Mouse (Mus musculus): ENCODE data around the gene Ttll10. TPM values are rescaled to one million over a fixed set of nuclear protein-coding genes. Genes with fewer than 3 reads are reported as not detected.

The Ttll10 gene
- polyA plus RNA-seq, 1 experiment = 0.10 TPM

DNA sequence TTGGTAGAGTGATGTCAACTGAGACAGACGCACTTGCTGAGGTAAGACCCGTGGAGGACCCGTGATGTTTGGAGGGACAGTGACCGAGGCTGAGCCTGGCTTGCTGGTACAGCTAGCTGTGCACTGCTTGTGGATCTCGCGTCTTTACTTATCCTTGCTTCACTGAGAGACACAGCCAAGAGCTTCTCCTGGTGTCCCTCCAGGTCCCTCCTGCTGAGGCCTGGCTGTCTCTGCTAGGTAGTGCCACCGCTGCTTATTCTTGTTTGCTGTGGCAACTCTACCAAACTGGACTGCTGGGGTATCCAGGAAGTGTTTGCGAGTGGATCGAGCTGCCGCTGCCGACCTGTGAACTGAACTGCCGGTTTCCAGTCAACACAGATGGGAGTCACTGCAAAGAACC is 39.4 kb downstream of the Ttll10 start:
- Histone ChIP-seq H3K4me1 (ENCODE audit: control insufficient read depth, insufficient read depth, low read length) (no peaks in the 10 kb centered on the region), H3K27ac (ENCODE audit: insufficient read depth, low read length) (no peak overlapping the region), H3K4me3 (ENCODE audit: insufficient read depth, low read length) (no peak overlapping the region)
- TF ChIP-seq POLR2A (IDR thresholded peaks at IDR 0.05; ENCODE audit: extremely low read depth, insufficient read depth, low read length) (no peak), CTCF (IDR thresholded peaks at IDR 0.05; ENCODE audit: extremely low read depth, insufficient read depth, low read length) (no peak)

DNA sequence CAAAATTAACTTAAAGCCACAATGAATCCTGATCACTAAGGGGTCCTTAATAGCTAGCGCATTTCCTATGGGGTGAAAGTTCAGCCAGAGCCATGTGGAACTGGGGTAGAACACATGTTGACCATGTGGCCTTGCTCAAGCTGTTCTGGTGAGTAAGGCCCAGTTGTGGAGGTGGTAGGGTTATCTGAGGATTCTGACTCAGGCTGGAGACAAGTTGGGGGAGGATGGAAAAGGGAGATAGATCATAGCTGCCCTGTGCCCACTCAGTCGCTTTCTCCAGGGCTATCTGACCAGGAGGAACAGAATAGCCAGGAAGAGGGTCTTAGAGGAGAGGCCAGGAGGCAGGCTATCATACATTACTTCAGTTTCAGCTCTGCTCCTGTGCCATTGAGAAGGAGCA is 44.8 kb downstream of the Ttll10 start:
- Histone ChIP-seq H3K27ac (ENCODE audit: insufficient read depth, low read length) (no peak overlapping the region), H3K4me1 (ENCODE audit: control insufficient read depth, insufficient read depth, low read length) (no peaks in the 10 kb centered on the region), H3K4me3 (ENCODE audit: insufficient read depth, low read length) (no peak overlapping the region)
- TF ChIP-seq POLR2A (IDR thresholded peaks at IDR 0.05; ENCODE audit: extremely low read depth, insufficient read depth, low read length) (no peak), CTCF (IDR thresholded peaks at IDR 0.05; ENCODE audit: extremely low read depth, insufficient read depth, low read length) (no peak)

DNA sequence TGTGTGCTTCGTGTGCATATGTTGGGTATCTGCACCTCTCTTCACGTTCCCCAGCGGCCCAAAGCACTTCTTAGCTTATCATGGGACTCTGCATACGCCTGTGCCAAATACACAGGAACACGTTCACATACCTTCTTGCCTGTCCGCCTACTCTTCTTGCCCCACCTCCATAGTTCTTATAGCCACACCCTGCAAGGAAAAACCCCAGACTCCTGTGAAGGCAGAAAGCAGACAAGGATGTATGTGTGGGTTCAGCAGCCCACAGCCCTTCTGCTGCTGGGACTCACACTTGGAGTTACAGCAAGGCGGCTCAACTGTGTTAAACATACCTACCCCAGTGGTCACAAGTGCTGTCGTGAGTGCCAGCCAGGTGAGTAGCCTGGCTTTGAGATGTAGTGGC is 45.6 kb downstream of the Ttll10 start, which contains the start of gene Tnfrsf4:
Gene Tnfrsf4, plus strand, starts transcription at position 207 of the 400 bp plus-strand sequence.
- Histone ChIP-seq H3K27ac (ENCODE audit: insufficient read depth, low read length) (no peak within 1 kb of the TSS), H3K4me1 (ENCODE audit: control insufficient read depth, insufficient read depth, low read length) (no peaks in the 10 kb centered on the region), H3K4me3 (ENCODE audit: insufficient read depth, low read length) (no peak within 1 kb of the TSS)
- 0 out of 2 replicates have a peak, but pooled peaks have one; percentile 22 for TF ChIP-seq POLR2A (IDR thresholded peaks at IDR 0.05; ENCODE audit: extremely low read depth, insufficient read depth, low read length)
- no peak for TF ChIP-seq CTCF (IDR thresholded peaks at IDR 0.05; ENCODE audit: extremely low read depth, insufficient read depth, low read length)

DNA sequence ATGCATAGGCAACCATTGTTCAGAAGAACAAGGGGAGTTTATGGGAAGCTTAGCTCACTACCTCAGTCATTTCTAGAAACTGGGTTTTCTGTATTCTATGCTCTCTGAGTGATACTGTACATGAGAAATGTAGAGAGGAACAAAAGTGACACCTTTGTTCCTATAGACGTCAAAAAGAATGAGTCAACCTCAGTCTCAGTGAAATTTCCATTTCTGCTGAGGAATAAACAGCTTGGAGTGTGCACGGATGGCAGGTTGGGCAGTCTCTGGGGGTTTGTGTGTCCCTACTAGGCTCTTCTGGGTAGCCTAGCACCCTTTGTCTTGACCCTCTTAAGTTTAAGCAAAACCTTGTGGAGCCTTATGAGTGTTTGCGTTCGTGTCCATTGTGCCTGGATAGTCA is 50.8 kb downstream of the Ttll10 start:
- Histone ChIP-seq H3K4me3 (ENCODE audit: insufficient read depth, low read length) (no peak overlapping the region), H3K4me1 (ENCODE audit: control insufficient read depth, insufficient read depth, low read length) (no peaks in the 10 kb centered on the region), H3K27ac (ENCODE audit: insufficient read depth, low read length) (no peak overlapping the region)
- no peak for TF ChIP-seq POLR2A (IDR thresholded peaks at IDR 0.05; ENCODE audit: extremely low read depth, insufficient read depth, low read length)
- TF ChIP-seq CTCF (IDR thresholded peaks at IDR 0.05; ENCODE audit: extremely low read depth, insufficient read depth, low read length) = no peak

DNA sequence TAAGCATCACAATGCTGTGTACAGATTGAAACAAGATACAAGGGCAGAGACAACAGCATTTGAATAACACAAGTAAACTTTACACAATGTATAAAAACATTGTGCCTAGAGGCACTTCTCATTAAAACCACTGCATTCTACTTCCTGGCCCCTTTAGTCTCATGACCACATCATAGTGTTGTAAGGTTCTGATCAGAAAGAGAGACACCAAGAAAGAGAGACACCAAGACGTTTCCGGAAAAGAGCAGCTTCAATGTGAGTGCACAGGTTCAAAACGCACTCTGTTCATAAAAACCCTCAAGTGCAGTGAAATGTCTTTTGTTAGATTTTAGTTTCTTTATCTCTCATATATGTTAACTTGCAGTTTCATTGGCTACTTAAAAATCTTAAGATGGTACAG is 55.1 kb downstream of the Ttll10 start:
- Histone ChIP-seq H3K4me3 (ENCODE audit: insufficient read depth, low read length) (no peak overlapping the region), H3K27ac (ENCODE audit: insufficient read depth, low read length) (no peak overlapping the region), H3K4me1 (ENCODE audit: control insufficient read depth, insufficient read depth, low read length) (no peaks in the 10 kb centered on the region)
- TF ChIP-seq CTCF (IDR thresholded peaks at IDR 0.05; ENCODE audit: extremely low read depth, insufficient read depth, low read length) (no peak), POLR2A (IDR thresholded peaks at IDR 0.05; ENCODE audit: extremely low read depth, insufficient read depth, low read length) (no peak)

- TF ChIP-seq POLR2A (IDR thresholded peaks at IDR 0.05; ENCODE audit: extremely low read depth, insufficient read depth, low read length) (no peak), CTCF (IDR thresholded peaks at IDR 0.05; ENCODE audit: extremely low read depth, insufficient read depth, low read length) (no peak)
- peak overlapping the region; percentile 75 for H3K4me3 ChIP-seq (ENCODE audit: insufficient read depth, low read length)
- H3K27ac ChIP-seq (ENCODE audit: insufficient read depth, low read length) = peak overlapping the region; percentile 34
- H3K4me1 ChIP-seq (ENCODE audit: control insufficient read depth, insufficient read depth, low read length) = peaks cover 8% of the 10 kb centered on the region
Measured at GRCm38 (mm10) chr4:155993606-155994005, 65.6 kb downstream of the Ttll10 start.

GRCm38 (mm10) chr4:155992906-155993547 is 66.2 kb downstream of the Ttll10 start:
- peak overlapping the region; percentile 86 for H3K27ac ChIP-seq (ENCODE audit: insufficient read depth, low read length)
- TF ChIP-seq POLR2A (IDR thresholded peaks at IDR 0.05; ENCODE audit: extremely low read depth, insufficient read depth, low read length) (peak; percentile 51), CTCF (IDR thresholded peaks at IDR 0.05; ENCODE audit: extremely low read depth, insufficient read depth, low read length) (no peak)
- peaks cover 8% of the 10 kb centered on the region for H3K4me1 ChIP-seq (ENCODE audit: control insufficient read depth, insufficient read depth, low read length)
- H3K4me3 ChIP-seq (ENCODE audit: insufficient read depth, low read length) = peak overlapping the region; percentile 75

- Histone ChIP-seq H3K27ac (ENCODE audit: insufficient read depth, low read length) (peak within 1 kb of the TSS; percentile 98), H3K4me1 (ENCODE audit: control insufficient read depth, insufficient read depth, low read length) (peaks cover 8% of the 10 kb centered on the region), H3K4me3 (ENCODE audit: insufficient read depth, low read length) (peak within 1 kb of the TSS; percentile 75)
- TF ChIP-seq CTCF (IDR thresholded peaks at IDR 0.05; ENCODE audit: extremely low read depth, insufficient read depth, low read length) = peak; percentile 44
- TF ChIP-seq POLR2A (IDR thresholded peaks at IDR 0.05; ENCODE audit: extremely low read depth, insufficient read depth, low read length) = peak; percentile 49; the same call in 1 of the 2 replicates
Measured at GRCm38 (mm10) chr4:155992241-155992905, 66.8 kb downstream of the Ttll10 start, which contains the start of the genes B3galt6 and Sdf4. TSS of gene B3galt6 (minus strand) at chr4:155992649. TSS of gene Sdf4 (plus strand) at chr4:155992872.

- peak overlapping the region; percentile 98; the same call in 1 of the 2 replicates for H3K27ac ChIP-seq (ENCODE audit: insufficient read depth, low read length)
- peaks cover 8% of the 10 kb centered on the region for H3K4me1 ChIP-seq (ENCODE audit: control insufficient read depth, insufficient read depth, low read length)
- H3K4me3 ChIP-seq (ENCODE audit: insufficient read depth, low read length) = peak overlapping the region; percentile 75
- TF ChIP-seq POLR2A (IDR thresholded peaks at IDR 0.05; ENCODE audit: extremely low read depth, insufficient read depth, low read length) (no peak), CTCF (IDR thresholded peaks at IDR 0.05; ENCODE audit: extremely low read depth, insufficient read depth, low read length) (no peak)
Measured at GRCm38 (mm10) chr4:155991908-155992230, 67.3 kb downstream of the Ttll10 start.

All from cortical plate, adult 2 months (tissue).